Mouse (Mus musculus): ENCODE results near the gene Etnk1.
"Not testable (repeated sequence)": the region's sequence is repeated elsewhere in the genome, so short reads cannot be mapped to it uniquely, and the experiment has no call there.

Etnk1 gene

GRCm38 (mm10) chr6:143171781-143172465 lies 4.9 kb downstream of the Etnk1 start:
- DNase-seq, result no peak

DNA sequence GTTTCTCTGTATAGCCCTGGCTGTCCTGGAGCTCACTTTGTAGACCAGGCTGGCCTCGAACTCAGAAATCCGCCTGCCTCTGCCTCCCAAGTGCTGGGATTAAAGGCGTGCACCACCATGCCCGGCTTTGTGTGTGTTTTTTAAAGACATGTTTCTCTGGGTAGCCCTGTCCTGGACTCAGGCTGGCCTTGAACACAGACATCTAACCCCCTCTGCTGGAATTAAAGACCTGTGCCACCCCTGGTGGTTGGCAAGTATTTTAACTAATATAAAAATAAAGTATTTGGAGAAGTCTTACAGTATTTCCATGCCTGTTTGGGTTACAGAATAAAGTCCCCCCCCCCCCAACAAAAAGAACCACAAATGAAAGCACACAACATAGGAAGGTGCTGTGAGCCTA lies 5.7 kb downstream of the Etnk1 start:
- not testable (repeated sequence) for DNase-seq

DNA sequence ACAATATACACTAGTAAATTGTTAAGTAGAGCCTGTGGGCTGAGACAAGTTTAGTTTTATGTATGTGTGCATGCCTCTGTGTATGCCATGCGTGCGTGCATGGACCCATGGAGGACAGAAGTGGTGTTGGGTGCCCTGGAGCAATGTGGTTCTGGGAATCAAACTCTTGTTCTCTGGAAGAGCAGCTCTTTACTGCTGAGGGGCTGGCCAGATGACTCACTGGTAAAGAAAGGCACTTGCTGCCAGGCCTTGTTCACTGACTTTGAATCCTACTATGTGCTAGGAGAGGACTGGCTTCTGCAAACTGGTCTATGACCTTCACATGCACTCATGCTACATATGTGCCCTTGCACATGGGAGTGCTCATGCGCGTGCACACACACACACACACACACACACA lies 7.2 kb downstream of the Etnk1 start:
- DNase-seq, result no peak

GRCm38 (mm10) chr6:143174906-143175656 lies 8.1 kb downstream of the Etnk1 start:
- DNase-seq, result peak; percentile 60

- no peak for DNase-seq
Observed at GRCm38 (mm10) chr6:143176076-143176475, 9.1 kb downstream of the Etnk1 start.

GRCm38 (mm10) chr6:143176591-143176990 lies 9.6 kb downstream of the Etnk1 start:
- no peak for DNase-seq

DNA sequence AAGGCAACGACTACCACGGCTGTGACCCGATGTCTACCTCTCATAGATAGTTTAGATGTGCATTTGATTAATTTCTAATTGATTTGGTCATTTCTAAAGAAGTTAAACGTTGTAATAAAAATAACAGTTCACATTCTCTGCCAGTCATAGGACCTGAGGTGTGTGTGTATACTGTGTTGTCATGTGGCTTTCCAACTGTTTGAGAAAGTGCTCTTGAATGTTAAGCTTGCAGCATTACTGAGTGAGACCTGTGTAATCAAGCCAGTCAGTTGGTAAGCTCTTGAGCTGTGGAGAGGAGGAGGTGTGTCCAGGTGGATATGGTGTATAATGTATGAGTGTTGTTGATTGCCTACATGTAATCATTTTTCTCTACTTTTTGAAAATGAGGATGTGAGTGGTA lies 12.2 kb downstream of the Etnk1 start:
- DNase-seq, result no peak

DNA sequence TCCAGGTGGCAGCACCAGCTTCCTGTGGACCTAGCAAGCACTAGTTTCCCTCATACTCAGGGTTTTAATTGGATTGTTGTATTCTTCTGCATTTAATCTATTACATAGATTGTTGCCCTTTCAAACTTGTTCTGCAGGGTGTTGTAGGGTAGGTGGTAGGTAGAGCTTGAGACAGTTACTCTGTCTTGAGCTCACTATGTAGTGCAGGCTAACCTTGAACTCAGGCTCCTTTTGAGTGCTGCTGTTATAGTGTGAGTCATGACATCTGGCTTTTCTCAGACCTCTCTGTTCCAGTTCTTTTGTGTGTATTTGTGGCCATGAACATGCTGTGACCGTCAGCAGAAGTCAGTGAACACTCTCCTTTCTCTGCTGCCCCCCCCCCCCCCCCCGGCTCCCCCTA lies 12.7 kb downstream of the Etnk1 start:
- DNase-seq, result no peak

DNA sequence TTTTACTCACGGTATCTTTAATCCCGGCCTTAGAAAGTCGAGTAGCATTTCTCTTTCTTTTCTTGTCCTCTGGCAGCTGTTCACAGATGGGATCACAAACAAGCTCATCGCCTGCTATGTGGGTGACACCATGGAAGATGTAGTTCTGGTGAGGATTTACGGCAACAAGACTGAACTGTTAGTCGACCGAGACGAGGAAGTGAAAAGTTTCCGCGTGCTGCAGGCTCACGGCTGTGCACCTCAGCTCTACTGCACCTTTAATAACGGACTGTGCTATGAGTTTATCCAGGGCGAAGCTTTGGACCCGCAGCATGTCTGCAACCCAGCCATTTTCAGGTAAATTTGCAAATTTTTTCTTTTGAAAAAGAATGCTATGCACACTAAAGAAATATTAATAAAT lies 13.5 kb downstream of the Etnk1 start:
- DNase-seq, result no peak

- DNase-seq, result no peak
Observed at GRCm38 (mm10) chr6:143184099-143184498, 17.1 kb downstream of the Etnk1 start.

DNA sequence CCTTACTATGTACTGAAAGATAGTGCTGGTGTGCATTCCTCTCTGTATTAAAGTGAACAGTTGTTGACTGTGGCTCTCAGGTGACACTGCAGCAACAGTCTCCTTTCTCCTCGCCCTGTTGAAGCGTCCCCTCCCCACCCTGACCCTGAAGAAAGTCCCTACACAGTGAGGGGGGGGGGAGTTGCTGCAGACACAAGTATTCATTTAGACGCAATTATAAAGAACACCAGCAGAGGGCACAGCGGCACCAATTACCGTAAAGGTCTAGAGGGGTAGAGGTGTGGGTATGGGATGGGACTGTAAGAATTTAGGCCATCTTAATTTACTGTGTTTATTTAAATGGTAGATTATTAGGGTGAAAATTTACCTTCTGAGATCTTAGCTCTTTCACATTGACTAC lies 17.7 kb downstream of the Etnk1 start:
- peak; percentile 54 for DNase-seq

GRCm38 (mm10) chr6:143190838-143191476 lies 23.9 kb downstream of the Etnk1 start:
- DNase-seq, result no peak

DNA sequence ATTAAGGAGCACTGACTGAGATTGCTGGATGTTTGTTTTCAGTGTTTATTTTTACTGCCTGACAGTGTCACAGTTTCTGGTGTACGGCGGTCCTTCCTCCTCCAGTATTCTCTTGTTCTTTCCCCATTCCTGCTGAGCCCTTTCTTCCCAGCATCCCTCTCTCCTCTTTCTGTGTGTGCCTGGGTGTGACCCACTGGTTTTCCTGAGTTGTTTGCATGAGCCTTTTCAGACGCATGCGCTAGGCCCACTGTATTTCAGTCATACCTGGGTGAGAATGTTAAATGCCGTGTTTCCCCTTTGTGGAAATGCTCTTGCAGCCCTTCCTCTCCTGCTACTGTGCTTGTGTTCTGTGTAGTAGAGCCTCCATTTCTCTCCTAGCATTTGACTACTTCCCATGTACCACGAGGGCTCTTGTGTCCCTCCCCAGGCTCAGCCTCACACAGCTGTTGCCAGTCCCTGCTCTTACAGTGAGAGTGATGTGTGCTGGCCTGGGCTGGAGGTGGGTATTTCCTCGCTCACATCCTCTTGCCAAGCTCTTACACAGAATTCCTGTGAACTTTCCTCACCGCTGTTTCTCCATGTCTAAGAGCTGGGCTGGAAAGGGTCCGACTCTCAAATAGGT lies 24.6 kb downstream of the Etnk1 start:
- DNase-seq, result no peak

DNA sequence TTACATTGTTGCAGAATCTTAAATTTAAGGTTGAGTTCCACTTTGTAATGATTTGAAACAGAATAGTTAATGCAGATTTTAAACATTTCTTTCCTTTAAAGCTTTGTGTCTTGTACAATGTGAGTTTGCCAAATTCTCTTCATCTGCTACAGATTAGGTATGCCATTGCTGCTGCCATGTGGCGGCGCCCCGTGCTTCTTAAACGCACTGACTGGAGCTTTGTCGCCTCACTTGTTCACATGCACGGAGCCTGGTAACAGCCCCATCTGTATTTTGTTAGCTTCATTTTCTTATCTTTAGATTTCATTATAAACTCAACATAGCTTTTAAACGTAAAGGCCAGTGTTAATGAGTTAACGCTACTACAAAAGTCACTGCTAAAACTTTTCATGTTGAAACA lies 25.7 kb downstream of the Etnk1 start:
- no peak for DNase-seq

DNA sequence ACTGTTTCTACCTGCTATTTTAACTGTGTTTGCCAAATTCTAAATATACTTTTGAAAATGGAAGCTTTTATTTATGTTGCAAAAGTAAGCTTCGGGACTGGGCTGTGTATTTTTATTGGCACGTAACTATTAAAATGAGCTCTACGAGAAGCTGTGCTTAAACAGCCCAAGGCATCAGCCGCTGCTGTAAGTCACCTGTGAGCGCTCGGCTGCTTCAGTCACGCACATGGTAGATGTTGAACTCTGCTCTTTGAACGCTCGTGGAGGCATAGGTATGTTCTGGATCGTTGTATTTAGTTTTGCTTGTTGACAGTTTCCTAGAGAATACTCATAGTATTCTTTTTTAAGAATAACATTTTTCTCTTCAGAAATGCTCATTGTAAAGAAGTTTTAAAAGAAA lies 26.1 kb downstream of the Etnk1 start:
- no peak for DNase-seq

DNA sequence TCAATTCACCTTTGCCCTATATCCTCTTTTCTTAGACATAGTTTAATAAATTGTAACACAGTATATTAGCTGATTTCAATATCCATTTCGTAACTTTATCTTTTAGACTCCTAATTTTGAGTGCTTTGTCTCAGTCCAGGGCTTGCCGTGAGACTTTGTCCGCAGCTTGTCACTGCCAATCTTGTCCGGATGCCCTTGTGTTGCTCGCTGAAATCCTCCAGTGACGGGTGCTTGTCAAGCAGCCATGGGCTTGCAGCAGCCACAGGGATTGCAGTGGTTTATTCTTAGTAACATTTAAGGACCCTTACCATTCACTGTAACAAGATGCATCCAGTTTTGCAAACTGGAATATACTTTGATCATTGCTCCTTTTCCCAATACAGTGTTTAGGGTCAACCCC lies 26.6 kb downstream of the Etnk1 start:
- no peak for DNase-seq

- no peak for DNase-seq
Observed at GRCm38 (mm10) chr6:143197053-143197452, 30.0 kb downstream of the Etnk1 start.

DNA sequence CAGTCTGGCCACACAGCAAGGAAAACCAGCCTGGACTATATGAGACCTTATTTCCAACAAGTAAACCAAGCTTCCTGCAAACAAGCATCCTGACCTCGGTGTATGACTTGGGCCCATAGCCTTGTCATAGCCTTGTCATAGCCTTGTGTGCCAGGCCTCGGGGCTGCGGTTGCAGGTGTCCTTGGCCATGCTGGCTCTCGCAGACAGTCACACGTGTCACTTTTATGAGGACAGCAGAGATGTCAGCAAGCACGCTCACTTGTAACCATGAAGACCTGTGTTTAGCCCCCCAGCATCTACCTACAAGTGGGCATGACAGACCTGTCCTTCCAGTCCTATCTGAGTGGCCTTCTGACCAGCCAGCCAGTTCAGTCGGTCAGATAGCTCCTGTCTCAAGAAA lies 31.4 kb downstream of the Etnk1 start:
- no peak for DNase-seq

GRCm38 (mm10) chr6:143203097-143203496 lies 36.1 kb downstream of the Etnk1 start:
- DNase-seq, result no peak

GRCm38 (mm10) chr6:143208880-143209279 lies 41.9 kb downstream of the Etnk1 start:
- no peak for DNase-seq

GRCm38 (mm10) chr6:143212766-143213165 lies 45.7 kb downstream of the Etnk1 start:
- DNase-seq, result no peak

DNA sequence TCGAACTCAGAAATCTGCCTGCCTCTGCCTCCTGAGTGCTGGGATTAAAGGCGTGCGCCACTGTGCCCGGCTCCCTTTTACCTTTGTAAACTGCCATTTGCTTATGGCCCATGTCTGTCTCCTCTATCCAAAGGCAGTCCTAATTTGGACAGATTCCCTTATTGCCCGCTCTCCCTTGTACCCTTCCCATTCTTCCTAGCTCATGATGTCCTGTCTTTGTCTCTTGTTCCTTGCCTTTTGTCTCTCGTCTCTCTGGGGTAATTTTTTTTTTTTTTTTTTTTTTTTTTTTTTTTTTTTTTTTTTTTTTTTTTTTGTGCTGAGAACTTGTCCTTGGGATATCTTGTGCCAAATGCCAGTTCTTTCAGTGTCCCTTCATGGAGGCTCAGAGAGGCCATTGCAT lies 46.4 kb downstream of the Etnk1 start:
- DNase-seq, result no peak

DNA sequence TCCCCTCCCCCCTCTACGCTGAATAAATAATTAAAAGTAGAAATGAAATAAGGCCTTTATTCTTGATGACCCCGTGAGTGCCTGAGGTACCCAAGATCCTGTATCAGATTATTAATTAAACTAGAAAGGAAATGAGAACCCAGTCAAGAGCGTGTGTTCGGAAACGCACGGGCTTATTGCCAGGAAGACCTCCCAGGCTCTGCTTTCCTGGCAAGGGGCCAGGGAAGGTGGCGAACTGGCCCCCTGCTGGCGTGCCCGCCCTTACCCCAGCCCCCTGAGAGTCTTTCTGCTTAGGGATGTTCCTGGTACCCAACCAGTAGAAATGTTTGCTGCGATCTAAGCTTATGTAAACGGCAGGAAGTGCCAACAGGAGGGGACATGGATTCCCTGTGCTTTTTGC lies 49.2 kb downstream of the Etnk1 start:
- DNase-seq, result peak; percentile 27

DNA sequence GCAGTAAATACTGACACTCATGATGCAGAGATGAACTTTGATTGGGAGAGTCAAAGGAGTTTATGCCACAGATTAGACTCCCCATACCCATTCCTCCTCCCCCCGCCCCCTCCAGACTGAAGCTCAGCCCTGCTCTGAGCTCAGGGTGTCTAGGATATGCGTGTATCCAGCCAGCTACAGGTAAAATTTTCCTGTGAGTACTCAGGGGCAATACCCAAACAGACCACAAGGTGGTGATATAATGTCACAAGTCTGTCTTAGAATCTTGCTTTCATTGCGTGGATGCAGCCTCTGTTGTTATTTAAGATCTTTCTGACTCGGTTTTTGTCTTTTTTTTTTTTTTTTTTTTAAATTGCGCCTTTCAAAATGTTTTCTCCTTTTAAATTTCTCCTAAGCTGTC lies 52.3 kb downstream of the Etnk1 start:
- DNase-seq, result peak; percentile 82

Measured in retina, postnatal 1 day (tissue).